Mouse (Mus musculus): Measurements from ENCODE around the gene Ddx59. TPM values are rescaled to one million over a fixed set of nuclear protein-coding genes. Genes with fewer than 3 reads are reported as not detected.

Gene Ddx59
- total and polyA plus RNA-seq, 2 experiments from 2014 or later: 8.3 to 10.3 TPM

DNA sequence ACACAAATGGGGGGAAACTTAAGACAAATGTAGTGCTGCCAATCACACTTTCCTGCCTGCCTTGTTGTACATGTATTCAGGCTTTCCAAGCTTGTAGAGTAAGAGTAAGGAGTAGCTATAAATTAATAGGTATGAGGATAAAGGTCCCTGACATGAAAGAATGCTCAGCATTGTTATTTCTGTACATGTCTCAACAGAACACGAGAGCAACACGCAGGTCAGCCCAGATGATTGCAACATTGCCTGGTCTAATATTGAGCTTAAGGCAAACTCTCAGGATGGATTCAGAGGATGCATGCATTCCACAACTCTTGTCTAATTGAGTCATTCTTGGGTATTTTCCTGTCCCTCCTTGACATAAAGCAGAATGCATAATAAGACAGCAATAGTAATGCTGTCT, 5.4 kb upstream of the Ddx59 start:
- no peak overlapping the region for H3K4me2 ChIP-seq (ENCODE audit: low read depth, low read length)
- H3K27me3 ChIP-seq (ENCODE audit: control insufficient read depth, insufficient read depth, low read length): no peaks in the 10 kb centered on the region
- DNase-seq (ENCODE audit: low spot score) (no peak), ATAC-seq (ENCODE audit: insufficient read depth, low read depth) (no peak)
- H3K36me3 ChIP-seq (replicated peaks; ENCODE audit: control insufficient read depth, insufficient read depth, low read length): no peaks in the 10 kb centered on the region
- no peak overlapping the region for H3K4me3 ChIP-seq (ENCODE audit: low read depth, low read length)
- H3K4me1 ChIP-seq (ENCODE audit: control insufficient read depth, insufficient read depth): no peaks in the 10 kb centered on the region
- no peaks in the 10 kb centered on the region; the same call in 1 of the 2 replicates for H3K9me3 ChIP-seq (replicated peaks; ENCODE audit: control insufficient read depth, low read length)
- no peak overlapping the region for H3K27ac ChIP-seq (ENCODE audit: low read depth)
- H3K9ac ChIP-seq (replicated peaks; ENCODE audit: low read depth, low read length): no peak overlapping the region
- no peak for TF ChIP-seq EP300 (IDR thresholded peaks at IDR 0.05; ENCODE audit: low read depth)
- WGBS: 92% methylated on average over 2 of the region's 2 CpGs

GRCm38 (mm10) chr1:136415756-136416126, 670 bp downstream of the Ddx59 start:
- Histone ChIP-seq H3K9me3 (replicated peaks; ENCODE audit: control insufficient read depth, low read length) (no peaks in the 10 kb centered on the region), H3K4me2 (ENCODE audit: low read depth, low read length) (peak overlapping the region; percentile 54), H3K4me3 (ENCODE audit: low read depth, low read length) (peak overlapping the region; percentile 80), H3K36me3 (replicated peaks; ENCODE audit: control insufficient read depth, insufficient read depth, low read length) (0 out of 2 replicates have a peak, but pooled peaks cover 3% of the 10 kb centered on the region), H3K4me1 (ENCODE audit: control insufficient read depth, insufficient read depth) (peaks cover 4% of the 10 kb centered on the region), H3K9ac (replicated peaks; ENCODE audit: low read depth, low read length) (no peak overlapping the region), H3K27me3 (ENCODE audit: control insufficient read depth, insufficient read depth, low read length) (no peaks in the 10 kb centered on the region), H3K27ac (ENCODE audit: low read depth) (peak overlapping the region; percentile 100)
- DNase-seq (ENCODE audit: low spot score) (no peak), ATAC-seq (ENCODE audit: insufficient read depth, low read depth) (no peak)
- TF ChIP-seq EP300 (IDR thresholded peaks at IDR 0.05; ENCODE audit: low read depth): no peak
- no peak for TF ChIP-seq CTCF (IDR thresholded peaks at IDR 0.05; ENCODE audit: low read depth)
- 44% methylated on average over 2 of the region's 2 CpGs for WGBS

- no peak for DNase-seq (ENCODE audit: low spot score)
- H3K4me1 ChIP-seq (ENCODE audit: control insufficient read depth, insufficient read depth): peaks cover 4% of the 10 kb centered on the region
- TF ChIP-seq EP300 (IDR thresholded peaks at IDR 0.05; ENCODE audit: low read depth) (no peak), CTCF (IDR thresholded peaks at IDR 0.05; ENCODE audit: low read depth) (no peak)
- no peaks in the 10 kb centered on the region for H3K27me3 ChIP-seq (ENCODE audit: control insufficient read depth, insufficient read depth, low read length)
- no peaks in the 10 kb centered on the region for H3K9me3 ChIP-seq (replicated peaks; ENCODE audit: control insufficient read depth, low read length)
- 0 out of 2 replicates have a peak, but pooled peaks cover 3% of the 10 kb centered on the region for H3K36me3 ChIP-seq (replicated peaks; ENCODE audit: control insufficient read depth, insufficient read depth, low read length)
- no peak overlapping the region for H3K27ac ChIP-seq (ENCODE audit: low read depth)
- ATAC-seq (ENCODE audit: insufficient read depth, low read depth): no peak
- H3K4me2 ChIP-seq (ENCODE audit: low read depth, low read length): no peak overlapping the region
- WGBS: 86% methylated on average over 6 of the region's 6 CpGs
- H3K4me3 ChIP-seq (ENCODE audit: low read depth, low read length): no peak overlapping the region
- no peak overlapping the region for H3K9ac ChIP-seq (replicated peaks; ENCODE audit: low read depth, low read length)
These were observed 3.3 kb downstream of the Ddx59 start for GRCm38 (mm10) chr1:136418393-136418792.

DNA sequence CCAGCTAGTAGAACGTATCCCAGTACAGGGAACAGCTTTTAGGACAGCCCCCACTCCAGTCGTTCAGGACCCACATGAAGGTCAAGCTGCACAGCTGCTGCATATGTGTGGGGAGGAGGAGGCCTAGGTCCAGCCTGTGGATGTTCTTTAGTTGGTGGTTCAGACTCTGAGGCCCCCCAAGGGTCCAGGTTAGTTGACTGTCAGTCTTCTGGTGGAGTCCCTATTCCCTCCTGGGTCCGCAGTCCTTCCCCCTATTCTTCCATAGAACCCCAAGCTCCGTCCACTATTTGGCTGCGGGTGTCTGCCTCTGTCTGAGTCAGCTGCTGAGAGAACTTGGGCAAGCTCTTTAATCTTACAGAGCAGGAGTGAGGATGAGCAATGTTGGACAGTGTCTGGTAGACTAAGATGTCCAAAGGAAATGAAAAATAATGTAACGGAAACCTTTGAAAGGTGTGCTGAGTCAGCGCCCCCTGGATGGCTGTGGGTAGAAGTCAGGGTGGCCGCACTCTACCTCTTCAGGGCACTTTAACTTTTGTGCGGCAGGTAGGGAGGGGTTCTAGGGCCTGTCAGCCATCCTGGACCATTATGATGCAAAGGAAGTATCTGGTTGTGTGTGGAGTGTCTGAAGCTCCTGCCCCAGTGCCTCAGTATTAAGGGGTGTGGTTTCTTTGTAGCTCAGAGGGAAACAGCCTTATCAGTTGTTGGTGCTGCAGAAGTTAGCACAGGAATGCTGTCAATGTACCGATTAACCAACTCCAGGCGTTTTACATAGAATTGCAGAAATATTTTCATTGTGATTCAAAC, 12.3 kb downstream of the Ddx59 start:
- TF ChIP-seq CTCF (IDR thresholded peaks at IDR 0.05; ENCODE audit: low read depth) (no peak), EP300 (IDR thresholded peaks at IDR 0.05; ENCODE audit: low read depth) (no peak)
- H3K4me3 ChIP-seq (ENCODE audit: low read depth, low read length): no peak overlapping the region
- 63% methylated on average over 11 of the region's 11 CpGs for WGBS
- H3K36me3 ChIP-seq (replicated peaks; ENCODE audit: control insufficient read depth, insufficient read depth, low read length): peaks cover 11% of the 10 kb centered on the region; the same call in 1 of the 2 replicates
- no peaks in the 10 kb centered on the region for H3K4me1 ChIP-seq (ENCODE audit: control insufficient read depth, insufficient read depth)
- ATAC-seq (ENCODE audit: insufficient read depth, low read depth) (no peak), DNase-seq (ENCODE audit: low spot score) (no peak)
- H3K9me3 ChIP-seq (replicated peaks; ENCODE audit: control insufficient read depth, low read length): no peaks in the 10 kb centered on the region
- H3K9ac ChIP-seq (replicated peaks; ENCODE audit: low read depth, low read length): no peak overlapping the region
- H3K27ac ChIP-seq (ENCODE audit: low read depth): no peak overlapping the region
- no peaks in the 10 kb centered on the region for H3K27me3 ChIP-seq (ENCODE audit: control insufficient read depth, insufficient read depth, low read length)
- H3K4me2 ChIP-seq (ENCODE audit: low read depth, low read length): no peak overlapping the region

GRCm38 (mm10) chr1:136428981-136429380, 13.9 kb downstream of the Ddx59 start:
- TF ChIP-seq CTCF (IDR thresholded peaks at IDR 0.05; ENCODE audit: low read depth): no peak
- no peak for TF ChIP-seq EP300 (IDR thresholded peaks at IDR 0.05; ENCODE audit: low read depth)
- Histone ChIP-seq H3K27me3 (ENCODE audit: control insufficient read depth, insufficient read depth, low read length) (no peaks in the 10 kb centered on the region), H3K9me3 (replicated peaks; ENCODE audit: control insufficient read depth, low read length) (no peaks in the 10 kb centered on the region), H3K27ac (ENCODE audit: low read depth) (no peak overlapping the region), H3K4me1 (ENCODE audit: control insufficient read depth, insufficient read depth) (no peaks in the 10 kb centered on the region), H3K36me3 (replicated peaks; ENCODE audit: control insufficient read depth, insufficient read depth, low read length) (peaks cover 21% of the 10 kb centered on the region), H3K4me3 (ENCODE audit: low read depth, low read length) (no peak overlapping the region), H3K4me2 (ENCODE audit: low read depth, low read length) (no peak overlapping the region), H3K9ac (replicated peaks; ENCODE audit: low read depth, low read length) (no peak overlapping the region)
- DNase-seq (ENCODE audit: low spot score): no peak
- no peak for ATAC-seq (ENCODE audit: insufficient read depth, low read depth)
- 59% methylated on average over 4 of the region's 4 CpGs for WGBS
